Mouse (Mus musculus) adrenal gland (tissue): ENCODE measurements around the gene Gm3147.
"Not testable (repeated sequence)": the region's sequence is repeated elsewhere in the genome, so short reads cannot be mapped to it uniquely, and the experiment has no call there.

Source experiments
- intact Hi-C: fragments of 180-260 bp; cut with DNase I; formaldehyde crosslinking; loops from one replicate; pipeline ENCODE4 v1.15.1; 2025
- long read RNA-seq, 2 experiments: library from polyadenylated mRNA; unstranded; transcript quantifications; one replicate each; pipeline ENCODE4 v2.0.0; 2020; ENCODE audit warnings: borderline replicate concordance in 1 of 2; ENCODE audit not compliant: insufficient replicate concordance in 1 of 2

Gene Gm3147
- long read RNA-seq, experiment 1, result 0 reads
- long read RNA-seq, experiment 2, result 0 reads

DNA sequence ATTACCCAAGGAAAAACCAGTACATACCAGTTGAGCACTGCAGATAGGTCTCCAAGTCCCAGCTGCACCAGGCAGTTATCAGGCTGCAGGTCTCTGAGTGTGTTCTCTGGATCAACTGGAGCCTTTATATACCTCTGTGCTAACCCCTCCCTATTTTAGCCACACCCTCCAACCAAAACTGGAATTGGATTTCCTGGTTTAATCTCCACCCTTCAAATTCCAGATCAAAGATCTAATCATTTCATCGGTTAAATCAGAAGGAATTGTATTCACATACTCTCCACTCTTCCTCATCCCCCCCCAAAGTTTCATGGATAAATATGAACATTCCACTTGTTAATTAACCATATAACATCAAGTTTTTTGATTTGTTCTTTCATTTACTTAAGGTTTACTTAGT, at the start of gene Gm3147:
Gene Gm3147 (minus strand): TSS at position 101 of the 400 bp plus-strand sequence.
- intact Hi-C loops, result not testable (repeated sequence)

DNA sequence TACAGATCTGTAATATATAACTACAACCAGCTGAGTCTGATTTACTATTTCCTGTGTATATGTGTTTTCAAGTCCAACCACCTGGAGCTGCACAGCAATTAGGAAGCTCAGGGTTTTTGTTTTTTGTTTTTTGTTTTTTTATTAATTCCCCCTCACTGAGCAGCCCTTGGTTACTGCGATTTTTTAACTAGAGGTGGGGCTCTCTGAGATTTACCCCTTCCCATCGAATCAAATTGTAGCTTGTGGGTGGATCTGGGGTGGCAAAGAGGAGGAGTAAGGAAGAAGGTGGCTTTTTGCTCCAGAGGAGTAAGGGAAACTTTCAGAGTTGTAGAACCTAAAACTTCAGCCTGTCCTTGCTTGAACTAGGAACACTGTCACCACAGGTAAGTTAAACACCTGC, 31.9 kb upstream of the Gm3147 start, which contains the start of gene Gm6205:
Gene Gm6205 (plus strand): TSS at position 301 of the 400 bp plus-strand sequence.
- intact Hi-C loops, result not testable (repeated sequence)

- intact Hi-C loops, result not testable (repeated sequence)
These were observed 7.5 kb upstream of the Gm3147 start, which contains the start of gene Gm6509 for GRCm38 (mm10) chr5:94623679-94624078. Gene Gm6509 (plus strand): TSS chr5:94623979.
